ENCODE assay signal across 7 mouse cellular contexts in the genomic region with DNA sequence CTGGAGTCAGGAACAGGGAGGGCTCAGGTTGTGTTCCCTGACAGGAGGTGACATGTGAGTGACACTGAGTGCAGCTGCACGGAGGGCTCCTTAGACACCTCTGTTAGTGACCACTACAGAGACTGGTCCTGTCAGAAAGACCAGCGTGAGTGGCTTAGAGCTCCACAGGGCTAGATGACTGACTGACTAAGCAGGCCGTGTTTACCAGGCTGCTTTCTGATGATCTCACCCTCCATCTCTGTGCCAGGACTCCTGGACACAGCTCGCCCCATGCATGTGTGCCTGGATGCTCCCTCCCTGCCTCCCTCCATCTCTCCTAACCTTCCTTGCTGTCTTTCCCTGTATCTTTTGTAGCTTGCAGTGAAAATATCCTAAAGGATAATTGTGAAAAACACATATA. TPM values are rescaled to one million over a fixed set of nuclear protein-coding genes. Genes with fewer than 3 reads are reported as not detected.
DNase-seq lines count a peak whose midpoint lies in the region.

No protein-coding gene starts in this region.

- DNase-seq in left cerebral cortex, postnatal 4 days = peak; percentile 37
- DNase-seq in left cerebral cortex, postnatal 10 days (ENCODE audit: extremely low spot score in 1 of 2, low spot score in 2 of 2) = no peak
- DNase-seq in brain, adult 2 months (ENCODE audit: low read depth, low spot score) = peak; percentile 97
- peak; percentile 65 for DNase-seq in gastrocnemius, adult 18-20 months (ENCODE audit: low spot score)
- DNase-seq in heart, postnatal 36 days = peak; percentile 43 to 48
- DNase-seq in frontal cortex, postnatal 25 days (ENCODE audit: low spot score in 2 of 2) = no peak
- no peak for DNase-seq in kidney, postnatal 4 days

- intact Hi-C loops in left cerebral cortex, postnatal 4 days (cut with DNase I) = no loop called here
- intact Hi-C loops in left cerebral cortex, postnatal 10 days (cut with DNase I) = no loop called here
- intact Hi-C loops in heart, postnatal 36 days (cut with DNase I) = loop anchor here (5.0 kb wide), 1 partner anchor 66 kb away; no protein-coding TSS in a partner anchor

RNA-seq across cellular contexts. Expression of a gene that starts 36.7 kb away (rescaled TPM):
- total RNA-seq in left cerebral cortex, postnatal 4 days (2021) = 10 to 100 TPM; 20.5 to 21.6 TPM
- total RNA-seq in left cerebral cortex, postnatal 10 days (2021) = 10 to 100 TPM; 18.1 to 20.4 TPM
- total RNA-seq in gastrocnemius, adult 18-20 months (2021) = 10 to 100 TPM; 61.8 to 77.7 TPM
- total RNA-seq in heart, postnatal 36 days (2021) = 10 to 100 TPM; 82.7 to 98.0 TPM

Comparison
In these comparisons a context has a peak if more than half of its experiments do, and no peak if none do; other contexts are left out.
1. DNase-seq: peak in left cerebral cortex, postnatal 4 days (single experiment), brain, adult 2 months (single experiment), gastrocnemius, adult 18-20 months (single experiment) and heart, postnatal 36 days (2 of 2); none in left cerebral cortex, postnatal 10 days (0 of 2), frontal cortex, postnatal 25 days (0 of 2) and kidney, postnatal 4 days (0 of 2).